Mouse (Mus musculus) bone marrow macrophage, adult 2 months (primary cell): ENCODE results near the gene Trex1.

Experiments used
- CTCF ChIP-seq: IDR thresholded peaks from 2 replicates; pipeline ENCODE4 v1.5.1; 2012; ENCODE audit warnings: low read depth, mild to moderate bottlenecking, low read length, moderate library complexity
- POLR2A ChIP-seq: IDR thresholded peaks from 2 replicates; pipeline ENCODE4 v1.6.1; 2012; ENCODE audit warnings: mild to moderate bottlenecking, low read depth, low read length, borderline replicate concordance

DNA sequence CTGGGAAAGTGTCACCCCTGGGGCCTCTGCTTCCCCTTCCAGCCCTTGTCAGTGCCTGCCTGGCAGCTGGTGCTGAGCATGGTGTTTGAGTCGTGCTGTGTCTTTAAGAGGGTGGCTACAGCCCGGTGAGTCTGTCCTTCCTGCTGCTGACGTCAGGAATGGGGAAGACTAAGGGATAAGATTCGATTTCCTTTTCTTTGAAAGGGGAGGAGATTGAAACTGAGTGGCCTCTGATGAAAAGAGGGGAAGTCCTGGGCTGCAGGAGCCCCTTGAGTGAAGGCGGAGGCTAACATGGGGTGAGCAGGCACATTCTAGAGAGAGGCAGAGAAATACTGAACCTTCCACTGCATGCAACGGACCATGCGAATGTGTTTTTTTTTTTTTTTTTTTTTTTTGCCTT lies 4.8 kb downstream of the Trex1 start:
- no peak for TF ChIP-seq POLR2A
- no peak for TF ChIP-seq CTCF
